Mouse (Mus musculus) spleen, adult 18-20 months (tissue): ENCODE data around the gene Wars.

ENCODE experiments used
- DNase-seq, 2 experiments: peaks; one replicate each; pipeline ENCODE4 v3.0.0; 2022; ENCODE audit warnings: mixed read lengths in 2 of 2

Gene Wars

GRCm38 (mm10) chr12:108905620-108906302 lies 11.8 kb upstream of the Wars start:
- DNase-seq, result no peak

DNA sequence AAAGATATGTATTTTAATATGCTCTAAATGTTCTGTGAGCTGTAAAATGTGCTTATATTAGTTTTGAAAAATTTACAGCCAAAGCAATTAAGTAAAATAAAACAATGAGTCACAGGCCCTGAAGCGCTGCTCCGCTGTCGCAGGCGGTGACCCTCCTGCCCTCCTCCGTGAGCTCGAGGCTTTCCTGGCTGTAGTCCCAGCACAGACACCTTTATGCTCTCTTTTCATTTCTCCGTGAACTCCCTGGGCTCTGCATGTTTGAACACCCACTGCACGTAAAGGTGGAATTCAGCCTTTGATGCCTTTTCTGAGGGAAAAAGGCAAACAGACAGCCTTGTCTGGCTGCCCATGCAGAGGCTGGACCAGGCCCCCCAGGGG lies 10.3 kb upstream of the Wars start:
- no peak for DNase-seq

GRCm38 (mm10) chr12:108903600-108904275 lies 9.8 kb upstream of the Wars start:
- peak in 1 of 2 experiments; percentile 27 for DNase-seq

- DNase-seq, result peak; percentile 17 to 41
These were observed 9.0 kb upstream of the Wars start for GRCm38 (mm10) chr12:108902940-108903339.

DNA sequence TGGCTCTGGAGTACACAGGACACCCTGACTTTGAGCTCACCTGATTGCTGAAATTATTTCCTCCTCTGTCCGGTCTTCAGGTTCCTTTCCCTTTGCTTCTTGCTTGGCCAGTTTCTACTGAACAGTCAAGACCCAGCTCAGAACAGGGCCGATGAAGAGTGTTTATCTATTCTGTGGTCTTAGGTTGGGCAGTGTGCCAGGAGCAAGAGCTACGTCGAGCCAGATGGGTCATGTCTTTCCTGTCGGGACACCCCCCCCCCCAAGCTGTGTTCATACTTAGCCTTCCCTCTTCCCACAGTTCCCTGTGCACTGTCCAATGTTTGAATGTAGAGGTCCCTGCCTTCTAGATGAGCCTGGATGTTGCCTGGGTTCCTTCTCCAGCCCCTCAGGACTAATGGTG lies 7.4 kb upstream of the Wars start:
- DNase-seq, result no peak

- peak in 1 of 2 experiments; percentile 16 for DNase-seq
These were observed 2.0 kb upstream of the Wars start for GRCm38 (mm10) chr12:108896006-108896405.

GRCm38 (mm10) chr12:108894432-108894816 lies 450 bp upstream of the Wars start:
- no peak for DNase-seq

- DNase-seq, result no peak
These were observed 822 bp downstream of the Wars start, which contains the start of gene Wdr25 for GRCm38 (mm10) chr12:108892989-108893714. Gene Wdr25, plus strand, starts transcription at chr12:108893631.

- no peak for DNase-seq
These were observed 5.3 kb downstream of the Wars start for GRCm38 (mm10) chr12:108888632-108889031.

GRCm38 (mm10) chr12:108887077-108887476 lies 6.9 kb downstream of the Wars start:
- no peak for DNase-seq

DNA sequence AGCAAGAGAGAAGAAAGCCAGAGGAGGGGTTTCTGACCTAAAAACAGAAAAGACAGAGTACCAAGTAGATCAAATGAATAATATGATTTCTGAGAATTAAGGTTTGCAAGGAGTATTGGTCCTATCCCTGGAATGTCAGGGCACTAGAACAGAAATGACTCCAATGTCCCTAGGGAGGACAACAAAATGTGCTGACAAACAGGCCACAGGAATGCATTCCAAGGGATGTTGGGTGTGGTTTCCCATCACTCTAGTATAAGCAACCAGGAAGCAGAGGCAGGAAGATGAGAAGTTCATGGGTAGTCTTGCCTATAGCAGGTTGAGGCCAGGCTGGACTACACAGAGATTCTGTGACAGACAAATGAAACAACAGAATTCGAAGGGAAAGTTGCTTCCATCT lies 8.1 kb downstream of the Wars start:
- DNase-seq, result no peak

GRCm38 (mm10) chr12:108882776-108883175 lies 11.2 kb downstream of the Wars start:
- DNase-seq, result no peak

DNA sequence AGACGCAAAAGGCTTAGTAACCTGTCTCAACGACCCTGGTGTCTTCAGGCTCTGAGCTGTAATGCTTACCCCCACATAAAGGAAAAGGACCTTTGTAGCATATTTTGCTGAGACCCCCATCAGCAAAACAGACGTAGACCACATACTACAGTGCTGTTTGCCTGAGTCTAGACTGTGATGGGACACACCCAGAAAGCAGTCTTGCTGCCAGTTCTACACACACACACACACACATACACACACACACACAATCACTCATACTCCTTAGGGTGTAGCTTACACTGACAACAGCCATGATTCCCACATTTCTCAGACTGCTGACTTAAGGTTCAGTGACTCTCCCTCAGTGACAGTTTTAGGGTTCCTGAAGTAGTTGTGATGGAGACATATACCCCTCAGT lies 12.8 kb downstream of the Wars start:
- DNase-seq, result no peak

- DNase-seq, result no peak
These were observed 13.4 kb downstream of the Wars start for GRCm38 (mm10) chr12:108880606-108881005.

DNA sequence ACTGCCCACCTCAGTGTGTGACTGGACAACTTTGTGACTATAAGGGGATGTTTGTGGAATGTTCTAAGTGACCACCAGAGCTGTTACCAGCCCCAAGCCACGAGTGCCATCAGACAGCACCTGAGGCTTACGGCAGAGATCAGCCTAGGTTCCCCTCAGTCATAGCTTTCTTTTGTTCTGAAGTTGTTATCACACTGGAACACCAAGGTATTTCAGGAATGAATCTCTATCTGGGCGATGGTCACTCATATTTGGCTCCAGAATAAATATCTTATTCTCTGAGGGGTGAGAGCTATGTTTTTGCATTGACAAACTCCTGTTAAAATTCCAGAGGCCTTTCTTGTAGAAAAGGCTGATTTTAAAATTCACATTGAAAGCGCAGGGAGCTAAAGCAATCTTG lies 14.8 kb downstream of the Wars start:
- DNase-seq, result no peak

GRCm38 (mm10) chr12:108873122-108873521 lies 20.9 kb downstream of the Wars start:
- DNase-seq, result no peak

GRCm38 (mm10) chr12:108869575-108869974 lies 24.4 kb downstream of the Wars start:
- DNase-seq, result no peak

DNA sequence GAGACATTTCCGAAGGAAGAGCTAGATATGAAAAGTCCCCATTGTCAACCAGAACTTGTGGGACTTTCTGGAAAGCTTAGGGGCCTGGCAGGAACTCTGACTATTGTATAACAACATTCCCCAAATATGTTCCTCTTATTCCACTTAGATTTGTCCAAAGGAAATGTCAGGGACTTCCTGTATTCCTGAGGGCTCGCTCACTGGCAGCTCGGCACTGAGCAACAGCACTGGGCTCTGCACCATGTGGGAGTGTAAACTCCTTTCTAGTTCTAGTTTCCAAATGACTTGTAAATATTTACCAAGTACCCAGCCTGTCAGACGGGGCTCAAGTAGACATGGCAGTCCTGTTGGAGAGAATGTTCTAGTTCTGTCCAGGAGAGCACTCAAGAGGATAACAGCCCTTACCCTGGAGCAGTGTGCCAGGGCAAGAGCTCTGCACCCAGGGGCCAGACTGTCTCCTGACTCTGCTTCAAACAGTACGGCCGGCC lies 28.9 kb downstream of the Wars start:
- DNase-seq, result no peak

DNA sequence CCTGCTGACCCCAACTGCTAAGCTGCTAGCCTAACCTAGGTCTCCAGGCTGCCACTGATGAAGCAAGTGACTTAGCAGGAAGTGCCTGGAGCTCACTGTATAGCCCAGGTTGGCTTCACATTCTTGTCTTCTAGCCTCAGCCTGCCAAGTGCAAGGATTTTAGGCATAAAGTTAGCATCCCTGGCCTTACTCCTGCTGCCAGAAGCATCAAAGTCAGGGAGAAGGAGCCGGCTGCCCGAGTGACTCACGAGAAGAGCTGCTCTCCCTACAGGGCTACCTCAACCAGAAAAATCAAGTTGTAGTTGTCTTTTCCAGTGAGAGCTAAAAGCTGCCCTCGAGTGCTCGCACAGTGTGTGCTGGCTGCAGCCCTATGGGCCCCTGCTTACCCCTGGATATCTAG lies 35.5 kb downstream of the Wars start:
- no peak for DNase-seq

- no peak for DNase-seq
These were observed 36.3 kb downstream of the Wars start for GRCm38 (mm10) chr12:108857589-108858184.

GRCm38 (mm10) chr12:108857109-108857508 lies 36.9 kb downstream of the Wars start:
- no peak for DNase-seq

DNA sequence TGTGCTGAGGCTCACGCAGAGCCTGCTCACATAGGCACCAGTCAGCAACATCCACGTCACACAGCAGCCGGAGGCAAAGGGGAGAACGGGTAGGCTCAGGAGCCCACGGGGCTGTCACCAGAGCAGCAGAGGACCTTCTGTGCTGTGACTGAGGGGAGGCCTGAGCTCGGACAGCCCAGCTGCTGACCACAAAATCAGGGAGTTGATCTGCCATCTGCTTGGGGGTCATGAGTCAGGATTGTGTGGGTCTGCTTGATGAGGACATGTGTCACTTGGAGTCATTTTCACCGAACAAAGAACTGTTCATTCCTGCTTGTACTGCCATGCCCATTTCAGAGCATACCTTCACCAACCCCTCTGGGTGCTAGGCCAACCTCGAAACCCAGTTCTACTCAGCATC lies 37.8 kb downstream of the Wars start:
- no peak for DNase-seq

GRCm38 (mm10) chr12:108855081-108855480 lies 38.9 kb downstream of the Wars start:
- no peak for DNase-seq
